Mouse (Mus musculus): ENCODE measurements around the gene Lbx1.
A peak's percentile ranks its signal among the peaks of the same experiment; 100 is the strongest.

Gene Lbx1

GRCm38 (mm10) chr19:45233496-45234127 lies 2.0 kb downstream of the Lbx1 start:
- no peak for DNase-seq (ENCODE audit: low spot score in 2 of 2)

- no peak for DNase-seq (ENCODE audit: low spot score in 2 of 2)
These were observed 2.9 kb downstream of the Lbx1 start for GRCm38 (mm10) chr19:45232443-45233410.

- DNase-seq (ENCODE audit: low spot score in 2 of 2), result no peak
These were observed 3.6 kb downstream of the Lbx1 start for GRCm38 (mm10) chr19:45232036-45232410.

- no peak for DNase-seq (ENCODE audit: low spot score in 2 of 2)
These were observed 4.1 kb downstream of the Lbx1 start for GRCm38 (mm10) chr19:45231383-45232035.

- no peak for DNase-seq (ENCODE audit: low spot score in 2 of 2)
These were observed 4.7 kb downstream of the Lbx1 start for GRCm38 (mm10) chr19:45230848-45231382.

- DNase-seq (ENCODE audit: low spot score in 2 of 2), result no peak
These were observed 5.4 kb downstream of the Lbx1 start for GRCm38 (mm10) chr19:45230201-45230611.

- DNase-seq (ENCODE audit: low spot score in 2 of 2), result no peak
These were observed 6.1 kb downstream of the Lbx1 start for GRCm38 (mm10) chr19:45229378-45230135.

GRCm38 (mm10) chr19:45228781-45229180 lies 6.8 kb downstream of the Lbx1 start:
- DNase-seq (ENCODE audit: low spot score in 2 of 2), result no peak

- no peak for DNase-seq (ENCODE audit: low spot score in 2 of 2)
These were observed 7.5 kb downstream of the Lbx1 start for GRCm38 (mm10) chr19:45228097-45228496.

- no peak for DNase-seq (ENCODE audit: low spot score in 2 of 2)
These were observed 7.9 kb downstream of the Lbx1 start for GRCm38 (mm10) chr19:45227671-45228070.

GRCm38 (mm10) chr19:45227049-45227448 lies 8.6 kb downstream of the Lbx1 start:
- no peak for DNase-seq (ENCODE audit: low spot score in 2 of 2)

- DNase-seq (ENCODE audit: low spot score in 2 of 2), result no peak
These were observed 9.4 kb downstream of the Lbx1 start for GRCm38 (mm10) chr19:45226246-45226645.

GRCm38 (mm10) chr19:45225130-45225529 lies 10.5 kb downstream of the Lbx1 start:
- no peak for DNase-seq (ENCODE audit: low spot score in 2 of 2)

GRCm38 (mm10) chr19:45224286-45224559 lies 11.4 kb downstream of the Lbx1 start:
- DNase-seq (ENCODE audit: low spot score in 2 of 2), result no peak

- no peak for DNase-seq (ENCODE audit: low spot score in 2 of 2)
These were observed 12.0 kb downstream of the Lbx1 start for GRCm38 (mm10) chr19:45223413-45224285.

- no peak for DNase-seq (ENCODE audit: low spot score in 2 of 2)
These were observed 13.3 kb downstream of the Lbx1 start for GRCm38 (mm10) chr19:45222141-45222782.

GRCm38 (mm10) chr19:45221458-45221783 lies 14.2 kb downstream of the Lbx1 start:
- DNase-seq (ENCODE audit: low spot score in 2 of 2), result no peak

GRCm38 (mm10) chr19:45220593-45221457 lies 14.8 kb downstream of the Lbx1 start:
- peak in 1 of 2 experiments; percentile 75 for DNase-seq (ENCODE audit: low spot score in 2 of 2)

GRCm38 (mm10) chr19:45216240-45216639 lies 19.4 kb downstream of the Lbx1 start:
- DNase-seq (ENCODE audit: low spot score in 2 of 2), result no peak

All from frontal cortex, postnatal 10 days (tissue).